Mouse (Mus musculus): ENCODE measurements around the gene Asic2. TPM values are rescaled to one million over a fixed set of nuclear protein-coding genes. Genes with fewer than 3 reads are reported as not detected.

Gene Asic2
- polyA plus RNA-seq, 1 experiment from 2014 or later: 3.1 TPM

GRCm38 (mm10) chr11:81328088-81328487 lies 640.2 kb downstream of the Asic2 start:
- 88% methylated on average over 5 of the region's 5 CpGs for WGBS
- Histone ChIP-seq H3K4me3 (no peak overlapping the region), H3K9ac (replicated peaks) (no peak overlapping the region), H3K9me3 (no peaks in the 10 kb centered on the region), H3K27ac (replicated peaks) (no peak overlapping the region), H3K4me1 (no peaks in the 10 kb centered on the region), H3K4me2 (replicated peaks) (no peak overlapping the region), H3K27me3 (peaks cover 5% of the 10 kb centered on the region; the same call in 1 of the 2 replicates), H3K36me3 (no peaks in the 10 kb centered on the region)
- no peak for ATAC-seq (ENCODE audit: low FRiP score, low read depth)

GRCm38 (mm10) chr11:81323146-81323545 lies 645.1 kb downstream of the Asic2 start:
- Histone ChIP-seq H3K27ac (replicated peaks) (no peak overlapping the region), H3K9me3 (no peaks in the 10 kb centered on the region), H3K27me3 (no peaks in the 10 kb centered on the region), H3K4me2 (replicated peaks) (no peak overlapping the region), H3K4me1 (no peaks in the 10 kb centered on the region), H3K9ac (replicated peaks) (no peak overlapping the region), H3K36me3 (no peaks in the 10 kb centered on the region), H3K4me3 (no peak overlapping the region)
- 89% methylated on average over 4 of the region's 4 CpGs for WGBS
- no peak for ATAC-seq (ENCODE audit: low FRiP score, low read depth)

- WGBS: 90% methylated on average over 8 of the region's 8 CpGs
- Histone ChIP-seq H3K4me2 (replicated peaks) (no peak overlapping the region), H3K27ac (replicated peaks) (no peak overlapping the region), H3K4me3 (no peak overlapping the region), H3K9ac (replicated peaks) (no peak overlapping the region), H3K27me3 (no peaks in the 10 kb centered on the region), H3K9me3 (no peaks in the 10 kb centered on the region), H3K4me1 (no peaks in the 10 kb centered on the region), H3K36me3 (no peaks in the 10 kb centered on the region)
- ATAC-seq (ENCODE audit: low FRiP score, low read depth): no peak
Measured at GRCm38 (mm10) chr11:81322466-81322865, 645.8 kb downstream of the Asic2 start.

GRCm38 (mm10) chr11:81290041-81290440 lies 678.2 kb downstream of the Asic2 start:
- H3K9ac ChIP-seq (replicated peaks): no peak overlapping the region
- no peak for ATAC-seq (ENCODE audit: low FRiP score, low read depth)
- H3K36me3 ChIP-seq: no peaks in the 10 kb centered on the region
- no peaks in the 10 kb centered on the region for H3K9me3 ChIP-seq
- WGBS: 78% methylated on average over 3 of the region's 3 CpGs
- H3K4me2 ChIP-seq (replicated peaks): no peak overlapping the region
- H3K4me1 ChIP-seq: no peaks in the 10 kb centered on the region
- H3K27ac ChIP-seq (replicated peaks): no peak overlapping the region
- H3K4me3 ChIP-seq: no peak overlapping the region
- H3K27me3 ChIP-seq: no peaks in the 10 kb centered on the region

GRCm38 (mm10) chr11:81283185-81283584 lies 685.1 kb downstream of the Asic2 start:
- Histone ChIP-seq H3K4me2 (replicated peaks) (no peak overlapping the region), H3K9me3 (no peaks in the 10 kb centered on the region), H3K4me1 (peaks cover 7% of the 10 kb centered on the region), H3K4me3 (no peak overlapping the region), H3K27ac (replicated peaks) (no peak overlapping the region), H3K27me3 (no peaks in the 10 kb centered on the region), H3K9ac (replicated peaks) (no peak overlapping the region), H3K36me3 (no peaks in the 10 kb centered on the region)
- WGBS: 73% methylated on average over 6 of the region's 6 CpGs
- no peak for ATAC-seq (ENCODE audit: low FRiP score, low read depth)

GRCm38 (mm10) chr11:81280070-81280469 lies 688.2 kb downstream of the Asic2 start:
- H3K4me1 ChIP-seq: peaks cover 7% of the 10 kb centered on the region
- no peak overlapping the region for H3K4me3 ChIP-seq
- H3K9ac ChIP-seq (replicated peaks): no peak overlapping the region
- H3K9me3 ChIP-seq: no peaks in the 10 kb centered on the region
- no peak for ATAC-seq (ENCODE audit: low FRiP score, low read depth)
- H3K27ac ChIP-seq (replicated peaks): no peak overlapping the region
- 18% methylated on average over 2 of the region's 2 CpGs for WGBS
- H3K27me3 ChIP-seq: no peaks in the 10 kb centered on the region
- H3K36me3 ChIP-seq: no peaks in the 10 kb centered on the region
- H3K4me2 ChIP-seq (replicated peaks): no peak overlapping the region

- H3K36me3 ChIP-seq: no peaks in the 10 kb centered on the region
- no peak overlapping the region for H3K4me3 ChIP-seq
- 56% methylated on average over 5 of the region's 5 CpGs for WGBS
- H3K4me1 ChIP-seq: peaks cover 7% of the 10 kb centered on the region
- no peaks in the 10 kb centered on the region for H3K9me3 ChIP-seq
- H3K27me3 ChIP-seq: no peaks in the 10 kb centered on the region
- no peak for ATAC-seq (ENCODE audit: low FRiP score, low read depth)
- no peak overlapping the region for H3K4me2 ChIP-seq (replicated peaks)
- no peak overlapping the region for H3K27ac ChIP-seq (replicated peaks)
- H3K9ac ChIP-seq (replicated peaks): no peak overlapping the region
Measured at GRCm38 (mm10) chr11:81277406-81277805, 690.9 kb downstream of the Asic2 start.

- Histone ChIP-seq H3K36me3 (no peaks in the 10 kb centered on the region), H3K4me2 (replicated peaks) (no peak overlapping the region), H3K4me1 (peaks cover 7% of the 10 kb centered on the region; the same call in 1 of the 2 replicates), H3K9ac (replicated peaks) (no peak overlapping the region), H3K27ac (replicated peaks) (no peak overlapping the region), H3K9me3 (no peaks in the 10 kb centered on the region), H3K27me3 (no peaks in the 10 kb centered on the region), H3K4me3 (no peak overlapping the region)
- WGBS: 94% methylated on average over 16 of the region's 16 CpGs
- ATAC-seq (ENCODE audit: low FRiP score, low read depth): no peak
Measured at GRCm38 (mm10) chr11:81272677-81273418, 695.4 kb downstream of the Asic2 start.

GRCm38 (mm10) chr11:81271422-81271821 lies 696.8 kb downstream of the Asic2 start:
- H3K4me3 ChIP-seq: no peak overlapping the region
- H3K36me3 ChIP-seq: no peaks in the 10 kb centered on the region
- 79% methylated on average over 1 of the region's 1 CpGs for WGBS
- no peak overlapping the region for H3K9ac ChIP-seq (replicated peaks)
- H3K27me3 ChIP-seq: no peaks in the 10 kb centered on the region
- ATAC-seq (ENCODE audit: low FRiP score, low read depth): no peak
- H3K4me1 ChIP-seq: peaks cover 7% of the 10 kb centered on the region; the same call in 1 of the 2 replicates
- no peak overlapping the region for H3K27ac ChIP-seq (replicated peaks)
- H3K9me3 ChIP-seq: no peaks in the 10 kb centered on the region
- no peak overlapping the region for H3K4me2 ChIP-seq (replicated peaks)

GRCm38 (mm10) chr11:81270518-81270917 lies 697.7 kb downstream of the Asic2 start:
- Histone ChIP-seq H3K4me3 (no peak overlapping the region), H3K36me3 (no peaks in the 10 kb centered on the region), H3K27me3 (no peaks in the 10 kb centered on the region), H3K4me1 (peaks cover 7% of the 10 kb centered on the region; the same call in 1 of the 2 replicates), H3K27ac (replicated peaks) (no peak overlapping the region), H3K9ac (replicated peaks) (no peak overlapping the region), H3K9me3 (no peaks in the 10 kb centered on the region), H3K4me2 (replicated peaks) (no peak overlapping the region)
- WGBS: 67% methylated on average over 7 of the region's 7 CpGs
- ATAC-seq (ENCODE audit: low FRiP score, low read depth): no peak

GRCm38 (mm10) chr11:81263757-81264156 lies 704.5 kb downstream of the Asic2 start:
- H3K27me3 ChIP-seq: no peaks in the 10 kb centered on the region
- H3K4me3 ChIP-seq: no peak overlapping the region
- ATAC-seq (ENCODE audit: low FRiP score, low read depth): no peak
- no peak overlapping the region for H3K9ac ChIP-seq (replicated peaks)
- no peaks in the 10 kb centered on the region for H3K4me1 ChIP-seq
- H3K36me3 ChIP-seq: no peaks in the 10 kb centered on the region
- H3K9me3 ChIP-seq: 0 out of 2 replicates have a peak, but pooled peaks cover 4% of the 10 kb centered on the region
- H3K27ac ChIP-seq (replicated peaks): no peak overlapping the region
- WGBS: 75% methylated on average over 2 of the region's 2 CpGs
- no peak overlapping the region for H3K4me2 ChIP-seq (replicated peaks)

- ATAC-seq (ENCODE audit: low FRiP score, low read depth): no peak
- no peaks in the 10 kb centered on the region for H3K4me1 ChIP-seq
- WGBS: 86% methylated on average over 1 of the region's 1 CpGs
Measured at GRCm38 (mm10) chr11:81263193-81263592, 705.1 kb downstream of the Asic2 start.

More at GRCm38 (mm10) chr11:81263193-81263592, 705.1 kb downstream of the Asic2 start:
- Histone ChIP-seq H3K9me3 (0 out of 2 replicates have a peak, but pooled peaks cover 4% of the 10 kb centered on the region), H3K36me3 (no peaks in the 10 kb centered on the region), H3K27ac (replicated peaks) (no peak overlapping the region), H3K4me2 (replicated peaks) (no peak overlapping the region), H3K9ac (replicated peaks) (no peak overlapping the region), H3K27me3 (no peaks in the 10 kb centered on the region), H3K4me3 (no peak overlapping the region)
